Mouse (Mus musculus) kidney, adult 18-20 months (tissue): ENCODE measurements around the gene Gm20388.
A peak's percentile ranks its signal among the peaks of the same experiment; 100 is the strongest.

ENCODE experiments used
- DNase-seq: peaks from one replicate; pipeline ENCODE4 v3.0.0; 2021

Gm20388 gene

DNA sequence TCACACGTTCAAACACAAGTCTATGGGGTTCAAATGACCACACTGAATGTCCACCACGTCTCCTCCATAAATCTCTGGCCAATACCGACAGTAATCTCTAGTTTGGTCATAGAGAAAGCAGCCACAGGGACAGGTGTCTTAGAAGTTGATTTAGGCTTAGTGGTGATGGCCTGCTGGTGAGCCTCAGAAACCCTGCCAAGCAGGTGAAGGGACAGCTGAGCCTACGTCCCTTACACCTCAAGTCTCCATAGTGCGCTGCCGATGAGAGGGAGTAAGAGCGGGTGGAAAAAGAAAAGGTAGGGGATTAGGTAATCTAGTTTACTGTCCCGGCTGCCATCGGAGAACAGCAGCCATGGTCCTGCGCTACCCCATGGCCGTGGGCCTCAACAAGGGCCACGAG lies 2925.6 kb downstream of the Gm20388 start:
- no peak for DNase-seq

DNA sequence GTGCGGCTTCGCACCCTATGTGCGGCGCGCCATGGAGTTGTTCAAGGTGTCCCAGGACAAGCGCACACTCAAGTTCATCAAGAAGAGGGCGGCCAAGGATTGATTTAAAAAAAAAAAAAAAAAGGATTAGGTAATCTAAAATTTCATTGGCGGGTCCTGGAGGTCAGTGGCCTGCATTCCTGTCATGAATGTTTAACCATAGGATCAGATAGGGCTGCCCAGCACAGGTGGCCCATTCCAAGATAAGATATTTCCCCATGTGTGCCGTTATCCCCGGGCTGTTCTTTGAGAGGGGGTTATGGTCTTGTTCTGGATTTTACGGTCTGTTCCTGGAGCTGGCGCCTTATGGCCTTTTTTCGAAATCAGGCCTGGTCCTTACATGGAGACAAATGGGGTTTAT lies 2926.1 kb downstream of the Gm20388 start:
- no peak for DNase-seq

DNA sequence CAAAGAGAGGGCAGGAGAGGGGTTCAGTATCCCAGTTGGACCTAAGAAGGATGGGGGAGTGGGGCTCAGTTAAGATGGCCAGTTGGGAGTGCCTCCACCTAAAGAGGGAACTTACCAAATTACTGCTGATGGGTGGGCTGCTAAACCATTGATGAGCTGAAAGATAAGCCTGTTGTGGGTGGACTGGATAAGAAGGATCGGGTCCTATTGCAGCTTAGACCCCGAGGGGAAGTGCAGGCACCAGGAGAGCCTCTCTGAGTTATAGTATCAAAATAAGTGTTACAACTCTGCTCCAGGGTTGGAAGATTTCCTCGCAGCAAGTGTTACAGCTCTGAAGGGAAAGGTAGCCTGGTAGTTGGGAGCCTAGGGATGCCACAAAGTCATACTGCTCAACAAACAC lies 2933.5 kb downstream of the Gm20388 start:
- no peak for DNase-seq

DNA sequence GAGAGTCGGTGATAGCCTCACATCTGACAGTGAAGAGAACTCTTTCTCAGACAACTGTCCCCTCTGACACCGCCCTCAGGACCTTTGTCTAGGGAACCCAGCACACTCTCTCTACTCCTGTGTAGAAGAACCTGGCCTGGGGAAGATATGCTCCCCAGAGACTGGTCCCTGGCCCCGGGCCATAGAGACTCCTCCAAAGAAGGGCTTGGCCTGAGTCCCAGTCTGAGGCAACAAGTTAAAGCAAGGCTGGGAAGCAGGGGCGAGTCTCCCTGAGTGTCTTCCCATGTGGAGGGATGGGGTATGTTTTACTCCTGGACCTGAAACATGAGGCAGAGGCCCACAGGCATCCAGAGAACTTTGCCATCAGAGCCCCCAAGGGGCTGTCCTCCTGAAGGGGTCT lies 2935.0 kb downstream of the Gm20388 start:
- DNase-seq = no peak

DNA sequence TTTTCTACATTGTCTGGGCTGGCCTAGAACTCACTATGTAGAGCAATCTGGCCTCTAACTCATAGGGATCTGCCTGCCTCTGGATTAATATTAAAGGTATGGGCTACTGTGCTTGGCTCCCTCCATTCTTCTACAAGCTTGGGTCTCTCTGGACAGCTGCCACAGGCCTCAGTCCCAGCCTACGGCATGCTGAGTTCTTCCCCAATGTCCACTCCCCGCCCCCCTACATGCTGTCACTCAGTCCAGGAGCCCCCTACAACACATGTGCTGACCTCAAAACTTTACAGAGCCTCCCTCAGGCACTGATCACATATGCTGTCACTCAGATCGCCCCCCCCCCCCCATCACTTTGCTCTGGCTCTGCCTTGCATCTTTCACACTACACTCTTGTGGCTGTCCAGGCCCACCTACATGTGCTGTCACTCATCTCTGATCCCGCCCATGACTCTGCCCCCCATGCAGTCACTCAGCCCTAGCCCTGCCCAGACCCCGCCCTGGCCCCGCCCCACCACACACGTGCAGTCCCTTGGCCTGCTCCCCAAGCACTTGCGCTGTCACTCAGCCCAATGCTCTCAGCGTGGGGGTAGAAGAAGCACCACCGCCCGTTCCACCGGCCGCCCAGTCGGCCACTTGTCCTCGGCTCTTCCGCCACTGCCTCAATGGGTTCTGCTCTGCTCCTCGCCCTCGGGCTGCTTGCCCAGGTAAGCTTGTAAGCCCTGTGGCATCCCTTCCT lies 2937.4 kb downstream of the Gm20388 start, which contains the start of gene Cdh15:
Gene Cdh15 (plus strand): TSS at position 138 of the 733 bp plus-strand sequence.
- peak; percentile 11 for DNase-seq

DNA sequence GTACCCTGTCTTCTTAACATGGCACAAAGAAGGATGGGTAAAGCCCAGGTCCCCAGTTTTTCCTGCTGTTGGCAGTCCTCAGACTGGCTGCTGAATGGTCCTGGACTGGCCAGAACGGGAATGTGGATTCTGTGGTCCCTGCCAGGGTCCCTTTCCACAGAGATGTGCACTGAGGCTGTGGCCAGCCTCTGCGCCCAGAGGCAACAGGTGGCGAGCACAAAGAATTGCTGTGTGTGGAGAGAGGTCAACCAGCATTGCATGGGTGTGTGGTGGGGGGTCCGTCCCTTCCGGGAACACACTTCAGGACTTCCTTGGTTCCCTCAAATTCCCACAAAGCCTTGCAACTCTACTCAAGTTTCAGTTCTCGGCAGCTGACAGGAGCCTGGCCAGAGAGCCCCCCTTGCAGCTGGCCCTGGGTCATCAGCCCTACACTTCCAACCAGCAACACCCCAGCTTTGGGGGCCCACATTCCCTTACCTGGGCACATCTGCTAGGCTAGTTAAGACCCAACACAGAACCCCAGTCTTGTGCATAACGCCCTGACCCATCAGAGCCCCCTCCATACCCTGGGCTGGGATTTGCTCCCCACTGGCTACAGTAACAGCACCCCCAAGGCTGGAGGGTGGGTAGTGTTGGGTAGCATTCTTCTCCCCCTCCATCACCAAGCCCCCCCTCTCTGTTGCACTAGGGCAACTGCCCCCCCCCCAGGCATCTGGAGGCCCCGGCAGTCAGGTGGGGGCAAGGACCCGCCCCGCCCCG lies 2938.7 kb downstream of the Gm20388 start:
- DNase-seq = no peak

DNA sequence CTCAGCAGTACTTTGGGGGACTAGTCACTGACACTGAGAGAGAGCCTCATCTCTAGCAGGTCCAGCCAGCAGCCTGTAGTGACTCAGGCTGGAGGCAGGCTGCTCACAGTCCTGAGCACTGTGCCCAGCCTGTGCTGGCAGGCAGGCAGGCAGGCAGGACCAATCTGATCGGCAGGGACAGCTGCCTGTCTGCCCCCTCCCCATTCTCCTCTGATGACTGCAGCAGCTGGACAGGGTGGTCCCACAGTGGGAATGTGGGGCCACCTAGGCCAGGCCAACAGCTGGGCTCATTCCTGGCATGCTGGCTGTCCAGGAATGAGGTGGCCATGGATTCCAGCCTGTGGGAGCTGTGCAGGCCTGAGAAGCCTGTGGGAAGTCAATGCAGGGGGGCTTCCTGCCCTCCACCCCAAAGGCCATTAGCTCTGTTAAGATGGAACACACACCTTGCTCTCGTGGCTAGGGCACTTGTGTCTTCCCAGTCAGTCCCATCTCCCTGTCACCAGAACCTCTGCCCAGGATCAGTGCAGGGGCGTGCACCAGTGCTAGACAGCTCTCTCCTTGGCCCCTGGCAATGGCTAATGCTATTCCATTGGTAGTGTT lies 2940.1 kb downstream of the Gm20388 start:
- no peak for DNase-seq

DNA sequence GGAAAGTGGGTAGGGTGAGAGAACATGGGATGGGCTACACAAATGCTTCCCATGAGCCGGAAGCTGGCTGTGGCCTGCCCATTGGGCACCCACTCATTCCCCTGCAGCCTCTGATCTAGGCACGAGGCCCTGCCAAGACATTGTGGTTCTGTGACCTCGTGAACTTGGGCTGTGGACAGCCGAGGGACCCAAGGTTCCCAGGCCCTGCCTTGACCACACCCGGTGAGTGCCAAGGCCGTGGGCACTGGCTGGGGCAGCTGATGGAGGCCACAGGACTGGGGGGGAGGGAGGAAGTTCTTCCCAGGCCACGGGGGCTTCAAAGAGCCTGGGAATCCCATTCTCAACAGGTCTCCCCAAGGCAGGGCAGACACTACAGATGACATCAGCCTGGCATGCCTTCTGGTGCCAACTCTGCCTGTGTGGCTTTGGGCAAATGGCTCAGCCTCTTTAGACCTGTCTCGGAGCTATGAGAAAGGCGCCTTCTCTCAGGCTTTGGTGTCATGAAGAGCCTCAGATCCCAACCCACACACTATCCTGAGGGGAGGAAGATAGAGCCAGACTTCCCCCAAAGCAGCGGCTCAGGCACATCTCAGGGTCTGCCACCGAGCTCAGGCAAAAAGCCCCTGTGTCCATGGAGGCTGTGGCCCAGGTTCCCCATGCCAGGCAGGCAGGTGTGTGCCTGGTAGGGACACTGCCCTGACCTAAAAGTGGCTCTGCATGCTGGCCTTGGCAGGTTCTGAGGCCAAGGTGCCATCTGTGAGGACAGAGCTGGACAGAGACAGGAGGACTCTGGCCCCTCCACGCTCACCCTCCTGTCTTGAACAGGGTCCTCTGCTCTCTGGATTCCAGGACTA lies 2941.3 kb downstream of the Gm20388 start:
- no peak for DNase-seq

DNA sequence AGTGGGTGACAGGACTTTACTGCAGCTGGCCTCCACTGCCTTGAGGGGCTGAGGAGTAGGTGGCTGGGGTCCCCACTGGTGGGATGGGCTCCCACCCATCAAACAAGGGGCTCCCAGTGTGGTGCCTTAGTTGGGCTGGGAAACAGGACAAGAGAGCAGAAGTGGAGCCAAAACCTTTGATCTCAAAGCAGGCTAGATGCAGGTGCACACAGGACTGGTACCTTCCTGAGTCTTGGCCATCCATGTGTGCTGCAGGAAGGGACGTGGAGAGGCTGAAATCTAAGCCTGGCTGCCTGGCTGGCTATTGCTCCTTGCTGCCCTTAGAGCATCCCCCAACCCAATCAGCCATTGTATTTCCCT lies 2941.9 kb downstream of the Gm20388 start:
- DNase-seq = no peak

DNA sequence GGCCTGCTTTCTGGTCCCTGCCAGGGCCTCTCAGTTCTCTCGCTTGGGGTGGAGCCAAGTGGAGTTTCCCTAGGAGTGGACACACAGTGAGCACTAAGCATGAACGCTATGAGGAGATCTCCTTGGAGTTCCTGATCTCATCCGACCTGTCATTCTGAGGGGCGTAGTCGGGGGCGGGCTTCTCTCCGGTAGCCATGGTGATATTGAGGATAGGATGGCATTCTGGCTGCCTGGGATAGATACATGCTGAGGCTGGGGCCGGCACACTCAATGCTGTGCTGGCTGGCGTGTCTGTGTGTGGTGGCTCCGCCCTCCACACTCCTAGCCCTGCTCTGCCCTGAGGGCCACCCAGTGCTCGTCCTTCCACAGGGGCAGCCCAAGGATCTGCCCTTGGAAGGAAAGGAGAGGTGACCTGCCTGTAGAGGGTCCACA lies 2942.7 kb downstream of the Gm20388 start:
- no peak for DNase-seq

DNA sequence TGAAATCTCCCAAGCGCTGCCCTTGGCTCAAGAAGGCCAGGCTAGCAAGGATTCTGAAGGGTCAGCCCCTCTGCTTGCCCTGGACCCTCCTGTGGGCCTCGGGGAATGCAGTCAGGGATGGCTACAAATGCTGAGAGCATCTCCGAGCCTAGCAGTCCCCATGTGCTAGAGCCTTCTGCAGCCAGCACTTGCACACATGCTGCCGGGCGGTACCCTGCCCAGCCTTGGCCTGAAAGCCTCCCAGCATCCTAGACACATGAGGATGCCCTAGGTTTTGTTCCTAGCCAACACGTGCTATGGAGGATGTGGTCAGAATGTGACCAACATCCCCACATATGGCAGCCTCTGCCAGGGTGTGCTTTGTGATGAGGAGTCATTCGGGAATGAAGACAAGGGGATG lies 2943.7 kb downstream of the Gm20388 start:
- DNase-seq = no peak

DNA sequence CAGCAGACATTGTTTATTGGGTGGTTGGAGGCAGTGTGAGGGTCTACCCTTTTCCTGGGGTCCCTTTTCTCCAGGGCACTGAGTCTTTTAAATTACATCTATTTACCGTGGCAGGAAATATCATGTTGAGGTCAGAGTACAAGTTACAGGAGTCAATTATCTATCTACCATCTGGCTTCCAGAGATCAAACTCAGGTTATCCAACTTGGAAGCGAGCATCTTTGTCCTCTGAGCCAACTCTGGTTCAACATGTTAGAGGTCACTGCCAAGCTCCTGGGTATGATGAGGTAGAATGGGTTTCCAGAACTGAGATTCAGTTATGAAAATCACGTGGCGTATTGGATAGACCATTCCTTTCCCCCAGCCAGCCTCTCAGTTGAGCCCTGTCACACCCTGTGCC lies 2944.5 kb downstream of the Gm20388 start:
- no peak for DNase-seq

DNA sequence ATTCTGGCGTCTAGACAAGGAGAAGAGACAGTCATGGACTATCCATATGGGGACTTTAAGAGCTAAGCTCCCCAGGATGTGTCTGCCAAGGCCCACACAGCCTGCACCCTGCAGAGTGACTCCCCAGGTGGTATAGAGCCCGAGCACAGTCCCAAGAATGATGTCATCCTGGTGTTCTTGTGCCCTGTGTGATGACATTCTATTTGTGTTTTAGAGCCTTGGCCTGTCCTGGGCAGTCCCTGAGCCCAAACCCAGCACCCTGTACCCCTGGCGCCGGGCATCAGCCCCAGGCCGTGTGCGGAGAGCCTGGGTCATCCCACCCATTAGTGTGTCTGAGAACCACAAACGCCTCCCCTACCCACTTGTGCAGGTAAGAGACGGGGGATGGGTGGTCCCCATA lies 2945.6 kb downstream of the Gm20388 start:
- no peak for DNase-seq

DNA sequence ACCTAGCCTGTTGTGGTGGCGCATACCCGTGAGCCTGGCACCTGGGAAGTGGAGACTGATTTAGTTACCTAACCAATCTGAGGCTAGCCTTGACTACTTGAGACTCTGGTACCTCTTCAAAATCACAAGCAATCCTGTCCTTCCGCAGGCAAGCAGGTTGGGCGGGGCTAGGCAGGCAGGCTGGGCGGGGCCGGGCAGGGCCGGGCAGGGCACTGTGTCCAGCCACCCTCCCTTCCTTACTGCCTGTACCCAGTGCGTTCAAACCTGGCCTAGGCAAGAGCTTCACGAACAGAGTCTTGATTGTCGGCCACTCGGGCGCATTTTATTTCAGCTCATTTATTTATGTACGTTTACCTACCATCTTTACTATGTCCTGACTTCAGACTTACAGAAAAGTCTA lies 2949.2 kb downstream of the Gm20388 start:
- DNase-seq = no peak

DNA sequence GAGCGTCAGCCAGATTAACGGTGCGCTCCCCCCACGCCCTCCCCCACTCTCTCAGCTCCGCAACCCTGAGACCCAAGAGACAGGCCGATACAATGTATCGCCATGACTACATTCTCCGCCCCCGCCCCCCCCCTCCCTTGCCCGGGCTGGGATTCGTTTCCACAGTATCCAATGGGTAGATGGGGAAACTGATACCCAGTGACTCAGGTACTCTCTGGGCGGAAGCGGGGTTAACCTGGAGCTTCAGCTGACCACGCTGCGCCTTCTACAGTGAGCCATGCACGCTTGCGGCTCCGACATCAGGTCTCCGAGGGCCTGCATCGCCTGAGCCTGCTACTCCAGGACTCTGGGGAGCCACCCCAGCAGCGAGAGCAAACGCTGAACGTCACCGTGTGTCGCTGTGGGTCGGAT lies 2954.1 kb downstream of the Gm20388 start:
- DNase-seq = no peak

DNA sequence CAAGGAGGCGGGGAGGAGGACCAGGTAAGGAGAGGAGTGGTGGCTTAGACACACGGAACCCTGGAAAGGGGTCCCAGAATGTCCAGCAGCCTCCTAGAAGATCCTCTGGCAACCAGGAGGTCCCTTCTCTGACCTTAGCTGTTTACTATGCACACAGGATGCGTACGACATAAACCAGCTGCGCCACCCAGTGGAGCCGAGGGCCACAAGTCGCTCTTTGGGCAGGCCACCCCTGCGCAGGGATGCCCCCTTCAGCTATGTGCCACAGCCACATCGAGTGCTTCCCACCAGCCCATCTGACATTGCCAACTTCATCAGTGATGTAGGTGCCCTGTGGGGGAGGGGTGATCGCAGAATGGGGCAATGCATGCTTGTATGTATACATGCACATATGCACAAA lies 2954.8 kb downstream of the Gm20388 start:
- DNase-seq = no peak

DNA sequence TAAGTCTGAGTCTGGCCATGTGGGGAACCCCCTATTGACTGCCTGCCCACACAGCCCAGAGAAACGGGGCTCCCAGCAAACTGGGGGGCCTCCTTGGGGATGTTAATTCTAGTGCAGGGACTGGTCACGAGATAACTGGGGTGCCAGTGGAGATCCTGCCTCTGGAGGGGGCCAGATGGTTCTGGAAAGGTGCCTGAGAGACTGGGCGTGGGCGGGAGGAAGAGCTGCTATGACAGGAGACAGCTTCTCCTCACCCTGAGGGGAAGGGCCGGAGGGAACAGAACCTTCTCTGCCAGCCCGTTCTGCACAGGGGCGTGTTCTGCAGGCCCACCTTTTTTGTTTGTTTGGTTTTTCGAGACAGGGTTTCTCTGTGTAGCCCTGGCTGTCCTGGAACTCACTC lies 2955.6 kb downstream of the Gm20388 start:
- DNase-seq = no peak

DNA sequence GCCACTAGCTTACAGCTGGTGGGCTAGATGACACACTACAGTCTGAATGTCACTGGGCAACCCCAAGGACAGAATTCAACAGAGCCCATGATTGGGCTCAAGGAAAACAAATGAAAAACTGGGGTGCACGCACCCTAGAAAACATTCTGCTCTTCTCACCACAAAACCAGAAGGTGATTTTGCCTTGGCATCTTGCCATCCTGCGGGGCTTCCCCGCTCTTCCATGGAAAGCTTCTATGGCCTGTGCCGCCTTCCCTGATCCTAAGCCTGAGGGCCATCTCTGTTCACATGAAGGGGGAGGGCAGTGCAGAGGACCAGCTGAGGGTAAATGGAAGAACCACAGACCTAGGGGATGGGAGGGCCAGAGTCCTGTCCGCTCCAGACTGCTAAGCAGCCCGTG lies 2957.3 kb downstream of the Gm20388 start:
- no peak for DNase-seq

DNA sequence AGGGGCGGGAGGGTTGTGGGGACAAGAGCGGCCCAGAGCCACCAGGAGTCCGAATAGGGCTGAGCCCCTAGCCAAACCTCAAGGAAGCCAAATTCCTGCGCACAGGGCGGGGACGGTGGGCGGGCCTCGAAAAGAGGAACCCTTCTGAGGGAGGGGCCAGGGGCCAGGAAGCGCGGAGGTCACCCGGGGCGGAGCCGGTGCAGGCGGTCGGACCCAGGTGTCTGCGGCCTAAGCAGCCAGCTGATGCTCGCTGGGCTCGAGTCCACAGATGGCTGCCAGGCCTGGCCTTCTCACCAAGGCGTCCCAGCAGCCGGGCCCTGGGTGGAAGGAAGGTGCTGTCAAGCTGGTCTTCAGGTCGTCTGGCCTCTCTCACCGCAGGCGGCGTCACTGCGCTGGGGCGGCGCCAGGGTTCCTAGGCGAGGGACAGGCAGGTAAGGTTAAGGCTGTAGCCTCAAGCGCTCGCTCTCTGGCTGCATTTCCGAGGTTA lies 2959.8 kb downstream of the Gm20388 start:
- no peak for DNase-seq

DNA sequence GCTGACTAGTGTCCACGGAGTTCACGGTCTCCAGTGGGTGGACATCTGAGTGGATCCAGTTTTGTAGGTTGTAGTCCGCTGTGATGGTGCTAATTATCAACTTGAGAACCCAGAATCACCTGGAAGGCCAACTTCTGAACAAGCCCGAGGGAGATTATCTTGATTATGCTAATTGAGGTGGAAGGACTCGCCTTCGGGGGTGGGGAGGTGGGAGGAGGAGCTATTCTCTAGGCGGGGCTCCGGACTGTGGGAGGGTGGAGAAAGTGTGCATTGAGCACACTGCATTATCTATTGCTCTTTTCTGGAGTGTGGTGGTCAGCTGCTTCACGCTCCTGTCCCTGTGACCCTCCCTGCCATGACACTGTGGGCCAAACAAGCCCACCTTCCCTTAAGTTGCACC lies 2961.0 kb downstream of the Gm20388 start:
- no peak for DNase-seq

DNA sequence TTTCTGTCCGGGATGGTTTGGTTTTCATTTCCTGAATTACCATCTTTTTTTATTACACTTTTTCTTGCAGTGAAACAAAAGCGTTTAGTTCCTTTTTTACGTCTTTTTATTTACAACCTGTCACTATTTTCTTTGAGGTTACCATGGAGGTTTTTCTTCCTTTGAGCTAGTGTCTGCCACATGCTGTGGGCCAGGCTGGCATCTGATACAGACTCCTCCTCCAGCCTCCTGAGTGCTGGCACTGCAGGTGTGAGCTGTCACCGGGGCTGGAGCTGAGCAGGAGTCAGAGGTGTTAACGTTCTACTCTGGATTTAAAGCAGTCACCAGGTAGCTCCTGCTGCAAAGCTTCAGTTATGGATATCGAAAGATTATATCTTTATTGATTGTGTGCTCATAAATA lies 2962.5 kb downstream of the Gm20388 start:
- no peak for DNase-seq

DNA sequence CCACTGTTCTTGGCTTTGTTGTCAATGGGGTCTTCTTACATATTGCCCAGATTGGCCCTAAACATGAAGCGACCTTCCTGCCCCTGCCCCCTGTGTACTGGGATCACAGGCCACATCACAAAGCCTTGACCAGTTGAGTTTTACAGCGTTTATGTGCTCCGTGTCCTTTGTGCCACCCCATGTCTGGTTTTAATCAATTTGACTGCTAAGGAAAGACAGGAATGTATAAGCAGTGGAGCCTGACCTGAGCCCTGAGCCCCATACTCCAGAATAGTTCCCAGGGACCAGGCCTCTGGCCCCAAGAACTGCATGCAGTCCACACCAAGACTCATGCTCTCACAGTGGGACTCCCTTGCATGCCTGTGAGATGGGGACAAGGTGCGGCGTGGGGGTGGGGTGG lies 2964.5 kb downstream of the Gm20388 start:
- no peak for DNase-seq

DNA sequence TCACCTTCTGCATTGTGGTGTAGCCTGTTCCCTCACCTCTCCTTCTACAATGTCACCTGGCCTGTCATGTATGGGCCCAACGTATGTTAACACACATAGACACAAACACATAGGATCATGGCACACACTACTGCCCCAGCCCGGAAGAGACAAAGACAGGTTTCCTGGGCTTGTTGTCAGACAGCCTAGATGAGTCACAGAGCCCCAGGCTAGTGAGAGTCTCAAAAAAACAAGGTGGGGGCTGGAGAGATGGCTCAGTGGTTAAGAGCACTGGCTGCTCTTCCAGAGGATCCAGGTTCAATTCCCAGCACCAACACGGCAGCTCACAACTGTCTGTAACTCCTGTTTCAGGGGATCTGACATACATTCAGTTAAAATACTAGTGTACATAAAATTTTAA lies 2967.6 kb downstream of the Gm20388 start:
- DNase-seq = no peak
